ENCODE assay signal across 7 mouse cellular contexts in the genomic region with DNA sequence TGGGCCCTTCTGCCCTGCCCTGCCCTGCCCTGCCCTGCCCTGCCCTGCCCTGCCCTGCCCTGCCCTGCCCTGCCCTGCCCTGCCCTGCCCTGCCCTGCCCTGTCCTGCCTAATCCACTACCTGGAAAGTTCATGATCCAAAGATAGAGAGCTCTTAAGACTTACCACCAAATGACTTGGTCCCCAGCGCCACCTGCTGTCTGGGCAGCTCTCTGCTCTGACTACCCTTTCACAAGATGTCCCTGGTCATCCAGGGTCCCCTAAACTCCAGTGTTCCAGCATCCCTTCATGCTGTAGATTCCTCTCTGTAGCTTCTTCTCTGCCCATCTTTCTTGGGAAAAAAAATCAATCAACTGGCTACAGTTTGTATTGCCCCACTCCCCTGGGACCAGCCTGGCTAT. TPM values are rescaled to one million over a fixed set of nuclear protein-coding genes. Genes with fewer than 3 reads are reported as not detected.
DNase-seq lines count a peak whose midpoint lies in the region; ATAC-seq and TF ChIP-seq lines count a peak whose summit lies in the region.

No protein-coding gene starts in this region.

- H3K9me3 ChIP-seq in kidney, postnatal 0 days (replicated peaks; ENCODE audit: low read length) = no peaks in the 10 kb centered on the region

- no peaks in the 10 kb centered on the region for H3K36me3 ChIP-seq in kidney, postnatal 0 days (ENCODE audit: insufficient read depth, low read length)

- TF ChIP-seq CTCF in kidney, postnatal 0 days (IDR thresholded peaks at IDR 0.05; ENCODE audit: low read depth) = peak; percentile 57

- no peaks in the 10 kb centered on the region for H3K27me3 ChIP-seq in kidney, postnatal 0 days (ENCODE audit: insufficient read depth, low read length)

- no peak overlapping the region for H3K9ac ChIP-seq in kidney, postnatal 0 days (ENCODE audit: low read depth, low read length)

- 40% methylated on average over 1 of the region's 1 CpGs for WGBS in kidney, postnatal 0 days

- H3K27ac ChIP-seq in kidney, postnatal 0 days = no peak overlapping the region

- H3K4me2 ChIP-seq in kidney, postnatal 0 days (ENCODE audit: low read length) = no peak overlapping the region

- DNase-seq in left cerebral cortex, adult 18-20 months (ENCODE audit: low spot score in 2 of 2) = peak; percentile 69 to 76
- DNase-seq in left cerebral cortex, adult 11 months (ENCODE audit: low spot score) = no peak
- peak; percentile 18 for DNase-seq in ZHBTc4 (ENCODE audit: low read depth, low spot score)
- DNase-seq in cerebellum, adult 8-10 months = peak; percentile 32
- DNase-seq in kidney, postnatal 0 days (ENCODE audit: low spot score) = peak; percentile 12
- DNase-seq in lung, postnatal 25 days (ENCODE audit: low spot score) = peak; percentile 35
- DNase-seq in ovary, postnatal 10 days (ENCODE audit: low spot score) = no peak

- no peak for ATAC-seq in kidney, postnatal 0 days (replicated peaks; ENCODE audit: low FRiP score, low read depth)

- no peaks in the 10 kb centered on the region for H3K4me1 ChIP-seq in kidney, postnatal 0 days (replicated peaks; ENCODE audit: insufficient read depth, low read length)

- no peak overlapping the region for H3K4me3 ChIP-seq in kidney, postnatal 0 days (replicated peaks; ENCODE audit: low read depth, low read length)

RNA-seq across cellular contexts. Expression of a gene that starts 31.3 kb away (rescaled TPM):
- 10 to 100 TPM; 11.3 TPM for total RNA-seq in left cerebral cortex, adult 18-20 months (2021)
- 1.4 and 2.0 TPM in 2 replicates for polyA plus RNA-seq in kidney, postnatal 0 days (2015; fragmentation: Nextera tagmentation; extraction: Ambion mirVana)

Comparison
In these comparisons a context has a peak if more than half of its experiments do, and no peak if none do; other contexts are left out.
1. DNase-seq: peak in left cerebral cortex, adult 18-20 months (2 of 2), ZHBTc4 (single experiment), cerebellum, adult 8-10 months (single experiment), kidney, postnatal 0 days (single experiment) and lung, postnatal 25 days (single experiment); none in left cerebral cortex, adult 11 months (single experiment) and ovary, postnatal 10 days (single experiment).